Mouse (Mus musculus) kidney, postnatal 0 days (tissue): ENCODE measurements around the gene Hoxc6. TPM values are rescaled to one million over a fixed set of nuclear protein-coding genes. Genes with fewer than 3 reads are reported as not detected.
A peak's percentile ranks its signal among the peaks of the same experiment; 100 is the strongest.

Experiments used
- ATAC-seq: fragments of 200-750 bp; cut with Nextera tagmentation; replicated peaks from 2 replicates; pipeline ENCODE4 v1.8.0; 2017; ENCODE audit warnings: low read depth, moderate number of reproducible peaks, moderate TSS enrichment, moderate library complexity; ENCODE audit not compliant: low FRiP score
- DNase-seq: peaks from one replicate; pipeline ENCODE4 v3.0.0-alpha.2; 2016; ENCODE audit warnings: low spot score
- H3K27ac ChIP-seq: fragments of 300-500 bp; sonication (generic); 2 replicates; pipeline ENCODE4 v1.5.1; 2014; ENCODE audit warnings: mild to moderate bottlenecking
- H3K27me3 ChIP-seq: fragments of 300-500 bp; sonication (generic); 2 replicates; pipeline ENCODE4 v1.6.1; 2014; ENCODE audit warnings: low read length, mixed read lengths; ENCODE audit not compliant: insufficient read depth
- H3K36me3 ChIP-seq: fragments of 300-500 bp; sonication (generic); 2 replicates; pipeline ENCODE4 v1.6.1; 2014; ENCODE audit warnings: low read length, mixed read lengths; ENCODE audit not compliant: insufficient read depth
- H3K4me1 ChIP-seq: fragments of 300-500 bp; sonication (generic); replicated peaks from 2 replicates; pipeline ENCODE4 v1.6.1; 2014; ENCODE audit warnings: antibody characterized with exemption, low read length, mixed read lengths; ENCODE audit not compliant: insufficient read depth
- H3K4me2 ChIP-seq: fragments of 300-500 bp; sonication (generic); 2 replicates; pipeline ENCODE4 v1.6.1; 2014; ENCODE audit warnings: mild to moderate bottlenecking, low read length, moderate library complexity, mixed read lengths
- H3K4me3 ChIP-seq: fragments of 300-500 bp; sonication (generic); replicated peaks from 2 replicates; pipeline ENCODE4 v1.5.1; 2014; ENCODE audit warnings: low read depth, low read length
- H3K9ac ChIP-seq: fragments of 300-500 bp; sonication (generic); 2 replicates; pipeline ENCODE4 v1.6.1; 2014; ENCODE audit warnings: low read depth, low read length
- H3K9me3 ChIP-seq: fragments of 300-500 bp; sonication (generic); replicated peaks from 2 replicates; pipeline ENCODE4 v1.6.1; 2016; ENCODE audit warnings: low read length, inconsistent platforms, mixed read lengths
- CTCF ChIP-seq: IDR thresholded peaks from 2 replicates; pipeline ENCODE4 v1.5.1; 2016; ENCODE audit warnings: antibody characterized with exemption, low read depth, mild to moderate bottlenecking, moderate library complexity
- WGBS: fragments of 180-500 bp; shearing (Covaris S2); extraction: QIAGEN DNeasy Blood & Tissue Kit; methylation state at CpG from one replicate; pipeline ENCODE4 v1.1.7; 2014; 5-methylcytosine and 5-hydroxymethylcytosine counted together
- polyA plus RNA-seq: library from polyadenylated mRNA; unstranded; fragments of >200 nt; fragmentation: Nextera tagmentation; extraction: Ambion mirVana; gene quantifications from 2 replicates; pipeline ENCODE4 v1.2.1, GENCODE M21; 2015

The Hoxc6 gene
- polyA plus RNA-seq, 1 experiment from 2014 or later: 9.3 TPM

GRCm38 (mm10) chr15:102992863-102993262 is 5.2 kb upstream of the Hoxc6 start:
- Histone ChIP-seq H3K36me3 (no peaks in the 10 kb centered on the region), H3K27ac (0 out of 2 replicates have a peak overlapping the region, but pooled peaks have one; percentile 67), H3K4me1 (peaks cover 10% of the 10 kb centered on the region; the same call in 1 of the 2 replicates), H3K27me3 (0 out of 2 replicates have a peak, but pooled peaks cover 3% of the 10 kb centered on the region), H3K9me3 (no peaks in the 10 kb centered on the region), H3K4me2 (peak overlapping the region; percentile 91), H3K9ac (no peak overlapping the region; the same call in 1 of the 2 replicates), H3K4me3 (peak overlapping the region; percentile 52)
- ATAC-seq (no peak), DNase-seq (peak; percentile 84)
- TF ChIP-seq CTCF: no peak
- WGBS: 17% methylated on average over 3 of the region's 3 CpGs

GRCm38 (mm10) chr15:102996548-102996947 is 1.5 kb upstream of the Hoxc6 start:
- 0 out of 2 replicates have a peak, but pooled peaks cover 8% of the 10 kb centered on the region for H3K27me3 ChIP-seq
- DNase-seq (no peak), ATAC-seq (no peak)
- H3K4me1 ChIP-seq: peaks cover 16% of the 10 kb centered on the region; the same call in 1 of the 2 replicates
- peak overlapping the region; percentile 66 for H3K27ac ChIP-seq
- peak overlapping the region; percentile 80 for H3K4me2 ChIP-seq
- peak overlapping the region; percentile 42; the same call in 1 of the 2 replicates for H3K9ac ChIP-seq
- H3K36me3 ChIP-seq: no peaks in the 10 kb centered on the region
- no peak for TF ChIP-seq CTCF
- no peaks in the 10 kb centered on the region for H3K9me3 ChIP-seq
- H3K4me3 ChIP-seq: 0 out of 2 replicates have a peak overlapping the region, but pooled peaks have one; percentile 2
- WGBS: 10% methylated on average over 9 of the region's 9 CpGs

GRCm38 (mm10) chr15:102997431-102997830 is 626 bp upstream of the Hoxc6 start:
- H3K9ac ChIP-seq: peak overlapping the region; percentile 35
- TF ChIP-seq CTCF: no peak
- peak overlapping the region; percentile 45 for H3K4me3 ChIP-seq
- H3K4me2 ChIP-seq: peak overlapping the region; percentile 80
- H3K4me1 ChIP-seq: peaks cover 20% of the 10 kb centered on the region; the same call in 1 of the 2 replicates
- no peak for ATAC-seq
- WGBS: 9% methylated on average over 3 of the region's 3 CpGs
- DNase-seq: no peak
- no peaks in the 10 kb centered on the region for H3K36me3 ChIP-seq
- no peaks in the 10 kb centered on the region for H3K9me3 ChIP-seq
- 0 out of 2 replicates have a peak, but pooled peaks cover 8% of the 10 kb centered on the region for H3K27me3 ChIP-seq
- peak overlapping the region; percentile 92 for H3K27ac ChIP-seq

- Histone ChIP-seq H3K9me3 (no peaks in the 10 kb centered on the region), H3K4me2 (peak overlapping the region; percentile 80), H3K27me3 (0 out of 2 replicates have a peak, but pooled peaks cover 8% of the 10 kb centered on the region), H3K9ac (peak overlapping the region; percentile 83), H3K27ac (peak overlapping the region; percentile 92), H3K4me1 (peaks cover 30% of the 10 kb centered on the region; the same call in 1 of the 2 replicates), H3K36me3 (no peaks in the 10 kb centered on the region), H3K4me3 (peak overlapping the region; percentile 45)
- under 1% methylated on average over 19 of the region's 19 CpGs for WGBS
- TF ChIP-seq CTCF: no peak
- DNase-seq (peak; percentile 81), ATAC-seq (peak; percentile 45)
Measured at GRCm38 (mm10) chr15:102998608-102999182, 638 bp downstream of the Hoxc6 start.

- WGBS: under 1% methylated on average over 33 of the region's 33 CpGs
- peaks cover 30% of the 10 kb centered on the region for H3K4me1 ChIP-seq
- peak; percentile 96 for DNase-seq
- H3K36me3 ChIP-seq: no peaks in the 10 kb centered on the region
- H3K9ac ChIP-seq: peak overlapping the region; percentile 83
- peak overlapping the region; percentile 45 for H3K4me3 ChIP-seq
- 0 out of 2 replicates have a peak, but pooled peaks cover 8% of the 10 kb centered on the region for H3K27me3 ChIP-seq
- peak overlapping the region; percentile 92 for H3K27ac ChIP-seq
- H3K9me3 ChIP-seq: no peaks in the 10 kb centered on the region
- peak; percentile 81 for ATAC-seq
- peak overlapping the region; percentile 80 for H3K4me2 ChIP-seq
- no peak for TF ChIP-seq CTCF
Measured at GRCm38 (mm10) chr15:102999183-102999831, 1.2 kb downstream of the Hoxc6 start.

GRCm38 (mm10) chr15:102999955-103000354 is 1.9 kb downstream of the Hoxc6 start:
- ATAC-seq: no peak
- peaks cover 25% of the 10 kb centered on the region for H3K4me1 ChIP-seq
- peak overlapping the region; percentile 92 for H3K27ac ChIP-seq
- H3K9ac ChIP-seq: peak overlapping the region; percentile 83
- peak overlapping the region; percentile 80 for H3K4me2 ChIP-seq
- no peak for DNase-seq
- H3K4me3 ChIP-seq: peak overlapping the region; percentile 45
- 0 out of 2 replicates have a peak, but pooled peaks cover 8% of the 10 kb centered on the region for H3K27me3 ChIP-seq
- 5% methylated on average over 10 of the region's 11 CpGs for WGBS
- no peaks in the 10 kb centered on the region for H3K36me3 ChIP-seq
- H3K9me3 ChIP-seq: no peaks in the 10 kb centered on the region
- TF ChIP-seq CTCF: no peak
